Mouse (Mus musculus): Measurements from ENCODE around the gene Ppm1f.
"Not testable (repeated sequence)": the region's sequence is repeated elsewhere in the genome, so short reads cannot be mapped to it uniquely, and the experiment has no call there.

The Ppm1f gene

GRCm38 (mm10) chr16:16907799-16908198 lies 11.5 kb downstream of the Ppm1f start:
- no peak for DNase-seq (ENCODE audit: extremely low spot score, low read depth, low spot score)

- DNase-seq (ENCODE audit: extremely low spot score, low read depth, low spot score), result no peak
These were observed 15.7 kb downstream of the Ppm1f start for GRCm38 (mm10) chr16:16911641-16912597.

DNA sequence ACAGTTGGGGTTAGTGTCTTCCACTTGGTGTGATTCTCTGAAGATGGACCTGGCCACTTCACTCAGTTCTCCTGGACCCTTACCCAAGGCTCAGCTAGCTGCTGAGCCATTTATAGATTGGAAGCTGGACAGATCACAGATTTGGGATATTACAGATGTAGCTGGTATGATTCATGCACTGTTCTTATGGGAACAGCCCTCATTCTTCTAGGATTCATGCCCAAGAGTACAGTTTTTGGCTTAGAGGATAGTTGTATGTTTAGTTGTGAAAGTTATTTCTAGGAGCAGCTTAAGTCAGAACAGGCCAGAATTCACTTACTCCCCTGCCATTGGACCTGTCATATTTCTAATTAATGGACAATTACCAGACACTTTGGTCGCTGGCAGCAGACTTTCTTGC lies 17.2 kb downstream of the Ppm1f start:
- no peak for DNase-seq (ENCODE audit: extremely low spot score, low read depth, low spot score)

GRCm38 (mm10) chr16:16918441-16919117 lies 22.3 kb downstream of the Ppm1f start:
- no peak for DNase-seq (ENCODE audit: extremely low spot score, low read depth, low spot score)

- no peak for DNase-seq (ENCODE audit: extremely low spot score, low read depth, low spot score)
These were observed 24.8 kb downstream of the Ppm1f start for GRCm38 (mm10) chr16:16921021-16921435.

DNA sequence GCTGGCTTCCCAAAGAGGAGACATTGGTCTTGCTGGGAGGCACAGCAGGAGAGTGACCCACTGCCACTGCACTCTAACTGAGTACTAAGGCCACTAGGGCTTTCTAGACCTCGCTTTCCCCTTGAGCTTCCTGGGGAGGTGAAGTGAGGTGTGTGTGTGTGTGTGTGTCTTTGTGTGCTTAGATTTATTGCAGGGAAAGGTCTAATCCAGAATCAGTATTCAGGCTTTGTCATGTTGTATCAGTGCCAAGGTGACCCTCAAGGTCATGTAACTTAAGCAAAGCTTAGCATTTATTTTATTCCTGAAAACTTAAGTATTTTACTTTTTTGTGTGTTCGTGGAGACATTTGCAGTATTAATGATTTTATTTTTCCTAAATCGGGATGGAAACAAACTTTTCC lies 28.2 kb downstream of the Ppm1f start:
- no peak for DNase-seq (ENCODE audit: extremely low spot score, low read depth, low spot score)

- DNase-seq (ENCODE audit: extremely low spot score, low read depth, low spot score), result no peak
These were observed 30.3 kb downstream of the Ppm1f start for GRCm38 (mm10) chr16:16926536-16926935.

- DNase-seq (ENCODE audit: extremely low spot score, low read depth, low spot score), result not testable (repeated sequence)
These were observed 32.6 kb downstream of the Ppm1f start for GRCm38 (mm10) chr16:16928908-16929307.

DNA sequence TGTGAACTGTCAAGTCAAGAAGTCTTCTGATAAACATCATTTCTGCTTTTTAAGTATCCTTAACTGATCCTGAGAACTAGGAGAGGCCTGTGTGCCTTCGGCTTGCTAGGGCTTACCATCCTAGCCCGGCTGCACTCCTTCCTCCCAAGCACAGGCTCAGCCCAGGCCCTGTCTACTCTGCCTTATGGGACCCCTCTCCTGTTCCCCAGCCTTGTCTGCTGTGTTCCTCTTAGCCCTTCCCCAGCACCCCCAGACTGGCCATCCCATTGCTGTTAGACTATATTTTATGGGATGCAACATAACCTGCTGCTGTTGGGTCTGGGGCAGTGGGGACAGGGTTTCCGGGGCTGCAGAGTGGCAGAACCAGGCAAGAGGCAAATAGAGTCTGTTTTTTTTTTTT lies 34.1 kb downstream of the Ppm1f start:
- DNase-seq (ENCODE audit: extremely low spot score, low read depth, low spot score), result no peak

GRCm38 (mm10) chr16:16930810-16931296 lies 34.6 kb downstream of the Ppm1f start:
- DNase-seq (ENCODE audit: extremely low spot score, low read depth, low spot score), result no peak

DNA sequence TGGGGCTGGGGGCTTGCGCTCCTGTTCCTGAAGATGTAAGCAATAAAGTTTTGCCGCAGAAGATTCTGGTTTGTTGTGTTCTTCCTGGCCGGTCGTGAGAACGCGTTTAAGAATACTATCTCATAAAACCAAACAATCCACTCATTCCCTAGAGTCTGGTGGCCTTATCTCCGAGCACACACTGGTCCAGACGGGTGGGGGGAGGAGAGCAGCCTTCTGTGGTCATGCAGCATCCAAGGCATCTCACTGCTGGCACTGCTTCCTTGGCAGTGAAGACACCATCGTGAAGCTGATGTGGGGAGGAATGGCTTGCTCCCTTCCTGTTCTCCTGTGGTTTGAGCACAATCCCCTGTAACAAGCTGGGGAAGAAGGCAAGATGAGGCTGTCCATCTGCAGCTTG lies 43.3 kb downstream of the Ppm1f start:
- DNase-seq (ENCODE audit: extremely low spot score, low read depth, low spot score), result no peak

DNA sequence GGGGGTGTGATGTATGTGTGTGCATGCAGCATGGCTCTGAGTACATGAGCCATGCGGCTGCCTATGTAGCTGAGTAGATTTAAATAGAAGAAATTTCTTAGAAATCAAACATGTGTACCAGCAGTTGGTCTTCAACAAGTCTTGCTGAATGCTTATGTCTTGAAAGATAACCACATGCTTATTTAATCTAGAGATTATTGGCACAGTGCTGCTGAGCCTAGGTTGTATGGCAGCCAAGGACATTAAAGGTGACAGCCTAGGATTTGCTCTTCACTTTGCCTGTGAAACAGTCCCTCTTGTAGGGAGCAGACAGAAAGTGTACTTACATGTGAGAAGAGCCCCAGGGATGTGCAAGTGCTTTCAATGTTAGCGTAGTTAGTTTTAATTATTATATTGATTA lies 44.8 kb downstream of the Ppm1f start:
- DNase-seq (ENCODE audit: extremely low spot score, low read depth, low spot score), result no peak

DNA sequence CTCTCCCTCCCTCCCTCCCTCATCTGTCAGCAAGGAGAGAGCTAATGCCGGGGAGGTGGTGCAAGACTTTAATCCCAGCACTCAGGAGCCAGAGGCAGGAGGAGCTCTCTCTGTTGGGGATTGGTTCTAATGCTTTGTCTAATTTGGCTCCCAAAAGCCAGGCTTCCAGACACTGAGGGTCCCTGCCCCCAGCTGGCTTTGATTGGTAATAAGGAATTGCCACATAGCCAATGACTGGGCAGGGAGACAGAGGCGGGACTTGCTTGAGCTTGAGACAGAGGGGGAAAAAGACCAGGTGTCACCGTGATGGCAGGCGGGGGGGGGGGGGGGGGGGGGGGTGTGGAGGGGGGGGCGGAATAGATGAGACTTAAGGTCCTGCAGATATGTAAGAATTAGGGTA lies 62.3 kb downstream of the Ppm1f start:
- no peak for DNase-seq (ENCODE audit: extremely low spot score, low read depth, low spot score)

- no peak for DNase-seq (ENCODE audit: extremely low spot score, low read depth, low spot score)
These were observed 63.6 kb downstream of the Ppm1f start for GRCm38 (mm10) chr16:16959907-16960306.

- DNase-seq (ENCODE audit: extremely low spot score, low read depth, low spot score), result no peak
These were observed 68.9 kb downstream of the Ppm1f start for GRCm38 (mm10) chr16:16965149-16965548.

GRCm38 (mm10) chr16:16966290-16966689 lies 70.0 kb downstream of the Ppm1f start:
- DNase-seq (ENCODE audit: extremely low spot score, low read depth, low spot score), result no peak

All from hindlimb bud, embryonic 11.5 days (tissue).